Mouse (Mus musculus) kidney, adult 2 months (tissue): Measurements from ENCODE around the gene Clvs2.

ENCODE experiments used
- CTCF ChIP-seq: fragments of 200-500 bp; conservative IDR thresholded peaks from 2 replicates; pipeline ENCODE4 v1.5.1; 2011; ENCODE audit warnings: low read depth, mild to moderate bottlenecking, control low read depth, low read length, moderate library complexity, mixed read lengths; ENCODE audit not compliant: insufficient read depth, insufficient read length
- POLR2A ChIP-seq: fragments of 200-500 bp; IDR thresholded peaks from one replicate; pipeline ENCODE4 v1.6.1; 2011; ENCODE audit warnings: low read depth, low read length, control low read depth

DNA sequence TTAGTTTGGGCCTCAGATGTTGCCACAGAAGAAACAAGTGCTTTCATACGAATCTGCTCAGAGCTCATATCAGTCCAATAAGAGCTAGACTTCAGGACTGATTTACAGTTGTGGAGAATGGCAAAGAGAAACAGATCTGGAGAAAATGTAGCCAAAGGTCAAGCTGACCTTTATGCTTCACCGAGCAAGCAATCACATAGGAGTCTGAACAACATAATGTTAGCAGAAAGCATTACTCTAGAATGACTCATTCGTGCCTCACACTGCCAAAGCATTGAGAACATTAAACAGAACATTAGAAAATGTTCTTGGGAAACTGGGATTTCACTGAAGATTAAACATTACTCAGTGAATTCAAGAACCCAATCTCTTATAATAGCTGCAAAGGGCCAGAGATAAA, 66.5 kb downstream of the Clvs2 start:
- no peak for TF ChIP-seq POLR2A
- TF ChIP-seq CTCF, result no peak
